Mouse (Mus musculus) liver, adult 2 months (tissue): ENCODE data around the gene Daam2.

Experiments
- CTCF ChIP-seq: fragments of 200-500 bp; IDR thresholded peaks from 2 replicates; pipeline ENCODE4 v1.5.1; 2011; ENCODE audit warnings: low read depth, low read length, control low read depth
- POLR2A ChIP-seq: fragments of 200-500 bp; IDR thresholded peaks from 2 replicates; pipeline ENCODE4 v1.6.1; 2011; ENCODE audit warnings: low read length, control low read depth; ENCODE audit not compliant: insufficient read depth; ENCODE audit errors: extremely low read depth

DNA sequence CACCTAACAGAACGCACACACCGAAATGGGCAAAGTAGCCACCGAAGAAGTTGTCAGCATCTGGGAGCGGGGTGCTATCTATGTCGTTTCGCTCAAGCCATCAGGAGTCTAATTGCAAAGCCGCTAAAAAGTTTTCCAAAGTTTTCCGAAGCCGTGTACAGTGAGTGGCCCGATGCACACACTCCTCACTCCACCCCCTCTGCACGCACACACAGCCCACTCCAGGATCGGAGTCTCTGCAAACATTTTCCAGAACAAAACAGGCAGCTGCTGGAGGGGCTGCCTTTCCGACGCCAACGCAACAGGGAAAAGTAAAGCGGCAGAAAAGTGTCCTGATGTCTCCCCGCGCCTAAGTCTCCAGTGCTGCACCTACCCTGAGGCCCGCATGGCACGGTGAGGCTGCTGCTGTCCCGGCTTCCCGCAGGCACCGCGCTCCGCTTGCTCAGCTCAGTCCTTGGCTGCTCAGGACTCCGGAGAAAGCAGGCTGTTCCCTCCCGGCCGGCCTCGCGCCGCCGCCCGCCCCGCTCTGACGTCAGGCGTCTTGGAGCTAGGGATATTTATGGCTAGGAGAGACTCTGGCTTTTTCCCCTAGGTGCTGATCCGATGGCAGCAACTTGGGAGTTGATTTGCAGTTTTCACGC lies at the start of gene Daam2:
- TF ChIP-seq CTCF (no peak), POLR2A (no peak)
